Mouse (Mus musculus): ENCODE data around the gene Cnot2. TPM values are rescaled to one million over a fixed set of nuclear protein-coding genes. Genes with fewer than 3 reads are reported as not detected.

The Cnot2 gene
- polyA plus RNA-seq, 1 experiment from 2014 or later: 76.3 TPM

Small RNA genes lying within 50 kb of the gene (microRNA-seq; reads per million reads assigned to microRNA genes)
- gene Gm25190: not detected

Other genes starting within 250 kb of the Cnot2 start
- gene Kcnmb4, start 107.6 kb downstream of the Cnot2 start, polyA plus RNA-seq (2015; fragmentation: Nextera tagmentation; extraction: Ambion mirVana): 28.3 and 30.9 TPM in 2 replicates